Mouse (Mus musculus) brown adipose tissue, adult 24 weeks (tissue): ENCODE data around the gene Tmem120b. TPM values are rescaled to one million over a fixed set of nuclear protein-coding genes. Genes with fewer than 3 reads are reported as not detected.

ENCODE experiments used
- H3K27ac ChIP-seq: fragments of 200-500 bp; replicated peaks from 2 replicates; pipeline ENCODE4 v1.5.1; 2012; ENCODE audit warnings: low read depth, mild to moderate bottlenecking, low read length
- H3K4me1 ChIP-seq: fragments of 200-500 bp; 2 replicates; pipeline ENCODE4 v1.6.1; 2012; ENCODE audit warnings: low read length, mixed read lengths; ENCODE audit not compliant: control insufficient read depth, insufficient read depth, insufficient read length
- H3K4me3 ChIP-seq: fragments of 200-500 bp; 2 replicates; pipeline ENCODE4 v1.5.1; 2012; ENCODE audit warnings: low read depth, mild to moderate bottlenecking, low read length, moderate library complexity; ENCODE audit not compliant: insufficient read depth
- polyA plus RNA-seq: library from polyadenylated mRNA; stranded (reverse); fragments of >200 nt; gene quantifications from 2 replicates; pipeline ENCODE4 v1.2.4, GENCODE M21; 2012; ENCODE audit not compliant: missing spikeins, insufficient read depth, insufficient read length

The Tmem120b gene
- polyA plus RNA-seq, 1 experiment = 91.8 TPM

GRCm38 (mm10) chr5:123135471-123136360 is 67.5 kb downstream of the Tmem120b start:
- Histone ChIP-seq H3K27ac (peak overlapping the region; percentile 93), H3K4me1 (peaks cover 10% of the 10 kb centered on the region), H3K4me3 (peak overlapping the region; percentile 56)

GRCm38 (mm10) chr5:123136361-123137043 is 68.3 kb downstream of the Tmem120b start:
- Histone ChIP-seq H3K4me1 (peaks cover 10% of the 10 kb centered on the region), H3K4me3 (peak overlapping the region; percentile 56), H3K27ac (peak overlapping the region; percentile 95)

GRCm38 (mm10) chr5:123137044-123137909 is 69.1 kb downstream of the Tmem120b start:
- peaks cover 10% of the 10 kb centered on the region for H3K4me1 ChIP-seq
- H3K27ac ChIP-seq = peak overlapping the region; percentile 95
- H3K4me3 ChIP-seq = peak overlapping the region; percentile 44

GRCm38 (mm10) chr5:123137910-123138229 is 69.7 kb downstream of the Tmem120b start:
- Histone ChIP-seq H3K4me1 (peaks cover 10% of the 10 kb centered on the region), H3K27ac (peak overlapping the region; percentile 95), H3K4me3 (peak overlapping the region; percentile 44)

GRCm38 (mm10) chr5:123138230-123138911 is 70.2 kb downstream of the Tmem120b start:
- H3K27ac ChIP-seq = peak overlapping the region; percentile 97
- peak overlapping the region; percentile 71 for H3K4me3 ChIP-seq
- peaks cover 10% of the 10 kb centered on the region for H3K4me1 ChIP-seq

- Histone ChIP-seq H3K27ac (peak overlapping the region; percentile 97), H3K4me1 (peaks cover 12% of the 10 kb centered on the region), H3K4me3 (peak overlapping the region; percentile 71)
These were observed 70.9 kb downstream of the Tmem120b start for GRCm38 (mm10) chr5:123138953-123139721.

- Histone ChIP-seq H3K4me3 (peak overlapping the region; percentile 71), H3K27ac (peak overlapping the region; percentile 97), H3K4me1 (peaks cover 8% of the 10 kb centered on the region)
These were observed 71.8 kb downstream of the Tmem120b start for GRCm38 (mm10) chr5:123139722-123140627.

- peak overlapping the region; percentile 95 for H3K27ac ChIP-seq
- H3K4me1 ChIP-seq = peaks cover 8% of the 10 kb centered on the region
- peak overlapping the region; percentile 71 for H3K4me3 ChIP-seq
These were observed 72.7 kb downstream of the Tmem120b start for GRCm38 (mm10) chr5:123140694-123141554.

GRCm38 (mm10) chr5:123141555-123142160 is 73.4 kb downstream of the Tmem120b start:
- H3K4me3 ChIP-seq = peak overlapping the region; percentile 71
- peak overlapping the region; percentile 95 for H3K27ac ChIP-seq
- peaks cover 8% of the 10 kb centered on the region for H3K4me1 ChIP-seq

- Histone ChIP-seq H3K27ac (peak within 1 kb of the TSS; percentile 95), H3K4me3 (peak within 1 kb of the TSS; percentile 71), H3K4me1 (peaks cover 4% of the 10 kb centered on the region)
These were observed 74.2 kb downstream of the Tmem120b start, which contains the start of gene Setd1b for GRCm38 (mm10) chr5:123142161-123143157. Gene Setd1b, plus strand, starts transcription at chr5:123142193.
